Mouse (Mus musculus) myocyte (in vitro differentiated cells): ENCODE data around the gene Crym. TPM values are rescaled to one million over a fixed set of nuclear protein-coding genes. Genes with fewer than 3 reads are reported as not detected.

Experiments
- H3K27me3 ChIP-seq: one replicate; pipeline ENCODE4 v1.6.1; 2011; ENCODE audit not compliant: control insufficient read depth, insufficient read depth, insufficient read length
- H3K36me3 ChIP-seq: one replicate; pipeline ENCODE4 v1.6.1; 2011; ENCODE audit not compliant: control insufficient read depth, insufficient read depth
- H3K4me2 ChIP-seq: one replicate; pipeline ENCODE4 v1.6.1; 2011; ENCODE audit warnings: low read depth, control low read depth
- H3K4me3 ChIP-seq: one replicate; pipeline ENCODE4 v1.5.1; 2011; ENCODE audit warnings: mild to moderate bottlenecking, control low read depth, moderate library complexity
- H3K79me2 ChIP-seq: one replicate; pipeline ENCODE4 v1.6.1; 2011; ENCODE audit not compliant: control insufficient read depth, insufficient read depth
- H3ac ChIP-seq: one replicate; pipeline ENCODE4 v1.6.1; 2011; ENCODE audit not compliant: control insufficient read depth, insufficient read length
- CEBPB ChIP-seq: IDR thresholded peaks from 2 replicates; pipeline ENCODE4 v1.6.1; 2011; ENCODE audit warnings: mild to moderate bottlenecking, moderate library complexity; ENCODE audit not compliant: poor library complexity, insufficient read depth, severe bottlenecking
- E2F4 ChIP-seq: IDR thresholded peaks from one replicate; pipeline ENCODE4 v1.6.1; 2011; ENCODE audit warnings: mild to moderate bottlenecking, control low read depth, moderate library complexity; ENCODE audit not compliant: insufficient read depth
- MAX ChIP-seq: IDR thresholded peaks from one replicate; pipeline ENCODE4 v1.6.1; 2011; ENCODE audit warnings: low read depth, mild to moderate bottlenecking, control low read depth
- MYOD1 ChIP-seq, 3 experiments: IDR thresholded peaks; one replicate each; pipeline ENCODE4 v1.6.1; 2011; ENCODE audit warnings: control low read depth in 2 of 3, low read depth in 2 of 3, mild to moderate bottlenecking in 2 of 3, moderate library complexity in 1 of 3; ENCODE audit not compliant: insufficient read length in 2 of 3, control insufficient read depth in 1 of 3
- MYOG ChIP-seq, 3 experiments: IDR thresholded peaks; one replicate each; pipeline ENCODE4 v1.6.1; 2011; ENCODE audit warnings: control low read depth in 2 of 3, low read depth in 2 of 3, mild to moderate bottlenecking in 2 of 3; ENCODE audit not compliant: insufficient read length in 2 of 3, control insufficient read depth in 1 of 3, insufficient read depth in 1 of 3
- POLR2A ChIP-seq: IDR thresholded peaks from one replicate; pipeline ENCODE4 v1.6.1; 2011; ENCODE audit warnings: low read depth, mild to moderate bottlenecking, control low read depth, moderate library complexity; ENCODE audit not compliant: insufficient read length
- POLR2AphosphoS2 ChIP-seq: IDR thresholded peaks from one replicate; pipeline ENCODE4 v1.6.1; 2011; ENCODE audit warnings: low read depth, control low read depth; ENCODE audit not compliant: insufficient read length
- REST ChIP-seq: IDR thresholded peaks from one replicate; pipeline ENCODE4 v1.6.1; 2011; ENCODE audit warnings: mild to moderate bottlenecking, control low read depth, moderate library complexity; ENCODE audit not compliant: insufficient read depth, insufficient read length
- SRF ChIP-seq: IDR thresholded peaks from one replicate; pipeline ENCODE4 v1.6.1; 2011; ENCODE audit warnings: low read depth; ENCODE audit not compliant: control insufficient read depth, insufficient read length
- TCF12 ChIP-seq: IDR thresholded peaks from one replicate; pipeline ENCODE4 v1.6.1; 2011; ENCODE audit warnings: mild to moderate bottlenecking, control low read depth; ENCODE audit not compliant: poor library complexity, insufficient read depth, severe bottlenecking
- TCF3 ChIP-seq: IDR thresholded peaks from one replicate; pipeline ENCODE4 v1.6.1; 2011; ENCODE audit warnings: low read depth, control low read depth; ENCODE audit not compliant: insufficient read length
- USF1 ChIP-seq: IDR thresholded peaks from one replicate; pipeline ENCODE4 v1.6.1; 2011; ENCODE audit warnings: low read depth, mild to moderate bottlenecking, control low read depth, moderate library complexity
- polyA plus RNA-seq: library from polyadenylated mRNA; unstranded; fragments of >200 nt; fragmentation: generic; extraction: Trizol; gene quantifications from one replicate; pipeline ENCODE4 v1.2.1, GENCODE M21; 2012; ENCODE audit warnings: missing spikeins

Crym gene
- polyA plus RNA-seq, 1 experiment = 9.8 TPM

DNA sequence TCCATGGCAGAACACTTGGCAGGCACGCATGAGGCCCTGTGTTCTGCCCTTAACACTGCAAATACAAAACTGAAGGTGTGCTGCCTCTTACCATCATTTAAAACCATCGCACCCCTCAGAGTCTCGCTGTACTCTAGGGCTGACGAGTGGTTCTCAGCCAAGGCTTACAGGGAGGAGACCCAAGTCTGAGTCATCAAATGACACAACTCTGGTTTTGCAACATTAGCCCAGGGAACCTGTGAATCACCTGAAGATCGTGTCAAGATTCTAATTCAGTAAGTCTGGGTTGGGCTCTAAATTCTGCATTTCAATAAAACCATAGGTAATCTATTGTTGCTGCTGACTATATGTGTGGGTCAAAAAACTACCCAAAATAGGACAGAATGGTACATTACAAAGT, 21.4 kb downstream of the Crym start:
- no peaks in the 10 kb centered on the region for H3K79me2 ChIP-seq
- TF ChIP-seq MYOD1 (IDR thresholded peaks at IDR 0.05; ENCODE audit: control insufficient read depth in 1 of 3, insufficient read length in 2 of 3, low read depth in 2 of 3) = no peak
- TF ChIP-seq POLR2AphosphoS2 = no peak
- TF ChIP-seq USF1 = no peak
- TF ChIP-seq REST = no peak
- no peak for TF ChIP-seq E2F4
- TF ChIP-seq POLR2A = no peak
- TF ChIP-seq CEBPB = no peak
- no peak for TF ChIP-seq MYOG (IDR thresholded peaks at IDR 0.05; ENCODE audit: control insufficient read depth in 1 of 3, insufficient read depth in 1 of 3, insufficient read length in 2 of 3, low read depth in 2 of 3)
- TF ChIP-seq MAX = no peak
- no peak for TF ChIP-seq TCF12
- no peak for TF ChIP-seq SRF
- no peak for TF ChIP-seq TCF3
- no peak overlapping the region for H3K4me2 ChIP-seq
- no peaks in the 10 kb centered on the region for H3K27me3 ChIP-seq
- H3K4me3 ChIP-seq = no peak overlapping the region
- H3K36me3 ChIP-seq = no peaks in the 10 kb centered on the region
- no peak overlapping the region for H3ac ChIP-seq

DNA sequence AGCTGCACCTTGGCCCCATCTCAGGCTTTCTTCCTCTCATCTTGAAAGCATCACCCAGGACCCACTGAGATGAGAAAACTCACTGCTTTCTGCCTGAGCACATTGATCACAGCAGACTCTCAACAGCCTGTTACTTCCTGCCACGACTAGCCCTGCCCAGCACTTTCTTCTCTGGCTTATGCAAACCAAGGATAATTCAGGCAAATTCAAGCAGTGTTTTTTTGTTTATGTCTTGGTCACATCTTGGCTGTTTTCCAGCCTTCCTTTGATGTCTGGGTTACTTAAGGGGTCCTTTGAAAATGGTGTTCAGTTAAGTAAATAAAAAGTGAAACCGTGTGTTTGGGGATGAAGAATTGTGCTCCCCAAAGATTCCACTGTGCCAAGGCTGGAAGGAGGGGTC, 23.0 kb downstream of the Crym start:
- no peaks in the 10 kb centered on the region for H3K27me3 ChIP-seq
- no peaks in the 10 kb centered on the region for H3K79me2 ChIP-seq
- no peak for TF ChIP-seq MYOG (IDR thresholded peaks at IDR 0.05; ENCODE audit: control insufficient read depth in 1 of 3, insufficient read depth in 1 of 3, insufficient read length in 2 of 3, low read depth in 2 of 3)
- no peak for TF ChIP-seq TCF12
- H3K36me3 ChIP-seq = no peaks in the 10 kb centered on the region
- no peak overlapping the region for H3ac ChIP-seq
- no peak overlapping the region for H3K4me3 ChIP-seq
- H3K4me2 ChIP-seq = no peak overlapping the region

DNA sequence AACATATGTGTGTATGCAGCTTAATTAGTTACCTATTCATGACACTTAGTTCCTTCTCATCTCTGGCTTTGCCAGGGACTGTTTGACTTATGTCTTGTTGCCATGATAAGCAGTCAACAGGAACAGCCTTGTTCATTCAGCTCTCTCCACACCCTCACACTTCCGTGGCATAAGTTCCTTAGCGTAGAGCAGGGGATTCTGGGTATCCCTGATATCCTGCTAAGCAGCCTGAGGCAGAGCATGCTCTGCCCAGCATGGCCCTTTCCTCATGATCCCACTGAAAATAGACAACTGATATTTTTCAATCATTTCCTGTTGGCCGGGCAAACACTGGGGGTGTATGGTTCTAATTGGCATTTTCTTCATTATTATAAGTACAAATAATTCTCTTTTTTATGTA, 24.3 kb downstream of the Crym start:
- H3K4me3 ChIP-seq = no peak overlapping the region
- TF ChIP-seq CEBPB (no peak), TCF3 (no peak), POLR2A (no peak), TCF12 (no peak), USF1 (no peak), SRF (no peak), POLR2AphosphoS2 (no peak), E2F4 (no peak), MYOG (IDR thresholded peaks at IDR 0.05; ENCODE audit: control insufficient read depth in 1 of 3, insufficient read depth in 1 of 3, insufficient read length in 2 of 3, low read depth in 2 of 3) (no peak)
- no peaks in the 10 kb centered on the region for H3K79me2 ChIP-seq
- H3K4me2 ChIP-seq = no peak overlapping the region
- no peaks in the 10 kb centered on the region for H3K36me3 ChIP-seq
- H3ac ChIP-seq = no peak overlapping the region
- H3K27me3 ChIP-seq = no peaks in the 10 kb centered on the region

DNA sequence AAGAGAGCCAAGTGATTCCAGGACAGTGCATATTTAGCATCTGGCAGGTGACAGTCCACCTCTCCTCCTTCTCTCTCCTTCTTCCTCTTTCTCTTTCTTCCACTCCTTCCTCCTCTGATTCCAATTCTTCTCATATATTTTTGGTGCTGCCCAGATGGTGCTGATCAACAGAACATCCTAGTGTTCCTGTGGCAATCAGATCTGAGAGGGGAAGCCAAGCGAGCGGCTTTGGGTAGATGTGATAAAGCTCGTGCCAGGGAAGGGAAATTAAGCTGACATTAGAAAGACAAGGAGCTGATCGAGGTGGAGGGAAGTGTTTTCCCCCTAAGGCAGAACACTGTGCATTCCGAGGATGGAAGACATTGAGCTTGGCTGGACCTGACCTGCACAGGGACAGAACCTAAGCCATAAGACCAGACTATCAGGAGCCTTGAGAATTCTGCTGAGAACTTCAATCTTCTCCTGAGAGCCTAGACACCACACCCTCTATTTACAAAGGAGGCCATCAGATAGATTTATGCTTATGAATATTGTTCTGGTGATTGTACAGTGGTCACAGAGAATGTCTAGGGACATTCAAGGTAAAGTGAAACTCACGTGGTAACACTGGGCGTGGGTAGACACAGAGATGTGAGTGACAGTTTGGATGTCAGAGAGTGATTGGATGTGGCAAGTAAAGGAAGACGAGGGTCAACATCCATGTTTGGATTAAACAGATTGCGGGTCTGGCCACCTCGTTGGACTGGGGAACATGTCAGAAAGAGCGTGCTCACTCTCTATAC, 27.0 kb downstream of the Crym start:
- Histone ChIP-seq H3ac (no peak overlapping the region), H3K27me3 (no peaks in the 10 kb centered on the region), H3K4me3 (no peak overlapping the region), H3K4me2 (no peak overlapping the region), H3K36me3 (no peaks in the 10 kb centered on the region), H3K79me2 (no peaks in the 10 kb centered on the region)
- TF ChIP-seq MYOD1 (IDR thresholded peaks at IDR 0.05; ENCODE audit: control insufficient read depth in 1 of 3, insufficient read length in 2 of 3, low read depth in 2 of 3) (no peak), SRF (no peak), REST (no peak), CEBPB (no peak), E2F4 (no peak), TCF12 (no peak), USF1 (no peak), POLR2AphosphoS2 (no peak), MAX (no peak), POLR2A (no peak), MYOG (IDR thresholded peaks at IDR 0.05; ENCODE audit: control insufficient read depth in 1 of 3, insufficient read depth in 1 of 3, insufficient read length in 2 of 3, low read depth in 2 of 3) (no peak), TCF3 (no peak)

DNA sequence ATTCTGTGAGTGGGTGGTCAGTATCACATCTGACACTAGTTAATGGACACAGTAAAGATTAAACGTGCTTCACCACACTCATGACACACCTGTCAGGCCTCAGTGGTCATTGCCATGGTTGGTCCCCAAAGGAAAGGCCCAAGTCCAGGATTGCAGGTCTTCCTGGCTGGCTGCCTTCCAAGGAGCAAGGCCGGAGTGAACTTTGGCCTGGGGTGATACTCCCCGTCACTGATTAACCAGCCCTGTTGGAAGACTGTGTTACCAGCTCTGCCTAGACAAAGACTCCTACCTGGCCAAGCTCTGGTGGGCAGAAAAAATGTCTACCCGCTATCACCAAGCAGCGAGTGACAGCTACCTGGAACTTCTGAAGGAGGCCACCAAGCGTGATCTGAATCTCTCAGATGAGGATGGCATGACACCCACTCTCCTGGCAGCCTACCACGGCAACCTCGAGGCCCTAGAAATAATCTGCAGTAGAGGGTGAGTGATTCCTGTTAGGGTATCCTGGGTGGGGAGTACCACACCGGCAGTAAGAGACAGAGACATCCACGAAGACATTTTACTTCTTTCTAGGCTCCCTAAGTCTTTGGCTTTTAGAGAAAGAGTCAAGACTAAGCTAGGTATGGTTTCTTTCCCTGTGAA, 28.2 kb downstream of the Crym start, which contains the start of gene Anks4b:
Gene Anks4b, plus strand, starts transcription at position 256 of the 642 bp plus-strand sequence.
- Histone ChIP-seq H3K4me2 (no peak within 1 kb of the TSS), H3K79me2 (no peaks in the 10 kb centered on the region), H3K4me3 (no peak within 1 kb of the TSS), H3K36me3 (no peaks in the 10 kb centered on the region), H3K27me3 (no peaks in the 10 kb centered on the region), H3ac (no peak within 1 kb of the TSS)
- TF ChIP-seq MYOG (IDR thresholded peaks at IDR 0.05; ENCODE audit: control insufficient read depth in 1 of 3, insufficient read depth in 1 of 3, insufficient read length in 2 of 3, low read depth in 2 of 3) (no peak), MYOD1 (IDR thresholded peaks at IDR 0.05; ENCODE audit: control insufficient read depth in 1 of 3, insufficient read length in 2 of 3, low read depth in 2 of 3) (no peak), REST (no peak), POLR2AphosphoS2 (no peak), TCF3 (no peak), CEBPB (no peak), SRF (no peak), E2F4 (no peak), TCF12 (no peak), MAX (no peak)
